Mouse (Mus musculus) limb, embryonic 13.5 days (tissue): ENCODE measurements around the gene Birc7. TPM values are rescaled to one million over a fixed set of nuclear protein-coding genes. Genes with fewer than 3 reads are reported as not detected.

Experiments
- ATAC-seq: fragments of 200-750 bp; cut with Nextera tagmentation; 2 replicates; pipeline ENCODE4 v1.8.0; 2017; ENCODE audit warnings: low read depth, moderate number of reproducible peaks, moderate TSS enrichment; ENCODE audit not compliant: low FRiP score
- H3K27ac ChIP-seq: fragments of 300-500 bp; sonication (generic); 2 replicates; pipeline ENCODE4 v1.5.1; 2015; ENCODE audit warnings: inconsistent platforms, mild to moderate bottlenecking, moderate library complexity
- H3K27me3 ChIP-seq: fragments of 300-500 bp; sonication (generic); 2 replicates; pipeline ENCODE4 v1.6.1; 2015; ENCODE audit warnings: mild to moderate bottlenecking, inconsistent platforms
- H3K36me3 ChIP-seq: fragments of 300-500 bp; sonication (generic); 2 replicates; pipeline ENCODE4 v1.6.1; 2015; ENCODE audit warnings: inconsistent platforms, mild to moderate bottlenecking, moderate library complexity
- H3K4me1 ChIP-seq: fragments of 300-500 bp; sonication (generic); 2 replicates; pipeline ENCODE4 v1.6.1; 2015; ENCODE audit warnings: inconsistent platforms
- H3K4me2 ChIP-seq: fragments of 300-500 bp; sonication (generic); replicated peaks from 2 replicates; pipeline ENCODE4 v1.6.1; 2015; ENCODE audit warnings: inconsistent platforms, mild to moderate bottlenecking, moderate library complexity
- H3K4me3 ChIP-seq: fragments of 300-500 bp; sonication (generic); 2 replicates; pipeline ENCODE4 v1.5.1; 2015; ENCODE audit warnings: moderate library complexity, mild to moderate bottlenecking, inconsistent platforms
- H3K9ac ChIP-seq: fragments of 300-500 bp; sonication (generic); 2 replicates; pipeline ENCODE4 v1.6.1; 2015; ENCODE audit warnings: mild to moderate bottlenecking, inconsistent platforms
- H3K9me3 ChIP-seq: fragments of 300-500 bp; sonication (generic); 2 replicates; pipeline ENCODE4 v1.6.1; 2016; ENCODE audit warnings: inconsistent platforms
- WGBS: fragments of 180-500 bp; shearing (Covaris S2); methylation state at CpG from one replicate; pipeline ENCODE4 v1.1.7; 2015; 5-methylcytosine and 5-hydroxymethylcytosine counted together
- microRNA-seq: library from miRNA; unstranded; fragments of <30 nt; microRNA quantifications from one replicate; pipeline ENCODE4, GENCODE M21; 2016
- polyA plus RNA-seq: library from polyadenylated mRNA; unstranded; fragments of >200 nt; fragmentation: Nextera tagmentation; extraction: Ambion mirVana; gene quantifications from 2 replicates; pipeline ENCODE4 v1.2.1, GENCODE M21; 2015

The Birc7 gene
- polyA plus RNA-seq, 1 experiment from 2014 or later: not detected

GRCm38 (mm10) chr2:180959605-180960004, 30.8 kb downstream of the Birc7 start:
- no peak overlapping the region for H3K9ac ChIP-seq
- no peak overlapping the region for H3K4me3 ChIP-seq
- peaks cover 7% of the 10 kb centered on the region; the same call in 1 of the 2 replicates for H3K4me1 ChIP-seq
- no peak overlapping the region for H3K27ac ChIP-seq
- H3K9me3 ChIP-seq: no peaks in the 10 kb centered on the region
- no peak for ATAC-seq
- H3K27me3 ChIP-seq: peaks cover 21% of the 10 kb centered on the region
- no peak overlapping the region for H3K4me2 ChIP-seq
- no peaks in the 10 kb centered on the region for H3K36me3 ChIP-seq
- 68% methylated on average over 7 of the region's 7 CpGs for WGBS

GRCm38 (mm10) chr2:180960187-180960586, 31.4 kb downstream of the Birc7 start:
- H3K9me3 ChIP-seq: no peaks in the 10 kb centered on the region
- H3K4me2 ChIP-seq: no peak overlapping the region
- 62% methylated on average over 3 of the region's 3 CpGs for WGBS
- H3K27ac ChIP-seq: no peak overlapping the region
- ATAC-seq: no peak
- peaks cover 16% of the 10 kb centered on the region for H3K27me3 ChIP-seq
- H3K4me3 ChIP-seq: no peak overlapping the region
- no peaks in the 10 kb centered on the region for H3K36me3 ChIP-seq
- no peak overlapping the region for H3K9ac ChIP-seq
- H3K4me1 ChIP-seq: peaks cover 2% of the 10 kb centered on the region; the same call in 1 of the 2 replicates

- Histone ChIP-seq H3K4me3 (no peak overlapping the region), H3K36me3 (no peaks in the 10 kb centered on the region), H3K27me3 (no peaks in the 10 kb centered on the region), H3K9me3 (no peaks in the 10 kb centered on the region), H3K4me2 (no peak overlapping the region), H3K27ac (no peak overlapping the region), H3K4me1 (peaks cover 8% of the 10 kb centered on the region), H3K9ac (no peak overlapping the region)
- 61% methylated on average over 2 of the region's 2 CpGs for WGBS
- no peak for ATAC-seq
These were observed 33.9 kb downstream of the Birc7 start for GRCm38 (mm10) chr2:180962616-180963308.

- H3K27ac ChIP-seq: no peak overlapping the region
- no peaks in the 10 kb centered on the region for H3K27me3 ChIP-seq
- no peak overlapping the region for H3K4me3 ChIP-seq
- H3K4me1 ChIP-seq: peaks cover 20% of the 10 kb centered on the region
- no peak overlapping the region for H3K4me2 ChIP-seq
- 6% methylated on average over 5 of the region's 5 CpGs for WGBS
- ATAC-seq: no peak
- H3K9ac ChIP-seq: no peak overlapping the region
- peaks cover 7% of the 10 kb centered on the region for H3K36me3 ChIP-seq
- H3K9me3 ChIP-seq: no peaks in the 10 kb centered on the region
These were observed 35.1 kb downstream of the Birc7 start for GRCm38 (mm10) chr2:180963956-180964355.

- peak overlapping the region; percentile 95 for H3K9ac ChIP-seq
- WGBS: 9% methylated on average over 14 of the region's 14 CpGs
- H3K27ac ChIP-seq: peak overlapping the region; percentile 83
- H3K27me3 ChIP-seq: no peaks in the 10 kb centered on the region
- peaks cover 31% of the 10 kb centered on the region for H3K36me3 ChIP-seq
- H3K4me3 ChIP-seq: peak overlapping the region; percentile 98
- ATAC-seq: no peak
- H3K4me1 ChIP-seq: peaks cover 23% of the 10 kb centered on the region
- no peaks in the 10 kb centered on the region for H3K9me3 ChIP-seq
- H3K4me2 ChIP-seq: peak overlapping the region; percentile 84
These were observed 37.5 kb downstream of the Birc7 start for GRCm38 (mm10) chr2:180966092-180966882.

GRCm38 (mm10) chr2:180967010-180967763, 38.4 kb downstream of the Birc7 start, which contains the start of gene Arfgap1:
Gene Arfgap1 (plus strand): TSS chr2:180967225.
- Histone ChIP-seq H3K4me1 (peaks cover 23% of the 10 kb centered on the region), H3K4me2 (peak within 1 kb of the TSS; percentile 84), H3K4me3 (peak within 1 kb of the TSS; percentile 98), H3K36me3 (peaks cover 40% of the 10 kb centered on the region), H3K27ac (peak within 1 kb of the TSS; percentile 83), H3K27me3 (no peaks in the 10 kb centered on the region), H3K9me3 (no peaks in the 10 kb centered on the region), H3K9ac (peak within 1 kb of the TSS; percentile 95)
- ATAC-seq: peak; percentile 89
- WGBS: under 1% methylated on average over 57 of the region's 57 CpGs

GRCm38 (mm10) chr2:180981133-180981532, 52.3 kb downstream of the Birc7 start:
- H3K27me3 ChIP-seq: no peaks in the 10 kb centered on the region
- H3K4me1 ChIP-seq: no peaks in the 10 kb centered on the region
- WGBS: 85% methylated on average over 6 of the region's 6 CpGs
- no peak overlapping the region for H3K9ac ChIP-seq
- no peak overlapping the region for H3K4me2 ChIP-seq
- no peak for ATAC-seq
- no peak overlapping the region for H3K27ac ChIP-seq
- H3K9me3 ChIP-seq: no peaks in the 10 kb centered on the region
- H3K4me3 ChIP-seq: no peak overlapping the region
- peaks cover 83% of the 10 kb centered on the region for H3K36me3 ChIP-seq

Small RNA genes within 50 kb of the gene (microRNA-seq; reads per million reads assigned to microRNA genes)
- not detected for gene Mir124a-3

Other genes starting within 250 kb of the Birc7 start
- 30.4 and 31.5 TPM in 2 replicates for gene Dido1, start 219.0 kb upstream of the Birc7 start, polyA plus RNA-seq
- 63.0 and 63.8 TPM in 2 replicates for gene Gid8, start 218.9 kb upstream of the Birc7 start, polyA plus RNA-seq
- 0.62 and 0.98 TPM in 2 replicates for gene Slc17a9, start 203.8 kb upstream of the Birc7 start, polyA plus RNA-seq
- 0.05 TPM in 1 of 2 replicates, not detected in the other for gene Bhlhe23, start 152.1 kb upstream of the Birc7 start, polyA plus RNA-seq
- 60.6 and 66.8 TPM in 2 replicates for gene Ythdf1, start 8.1 kb upstream of the Birc7 start, polyA plus RNA-seq
- 7.7 and 10.6 TPM in 2 replicates for gene Nkain4, start 25.7 kb downstream of the Birc7 start, polyA plus RNA-seq
- gene Arfgap1, start 38.2 kb downstream of the Birc7 start, polyA plus RNA-seq: 143 and 156 TPM in 2 replicates
- 1.4 and 1.6 TPM in 2 replicates for gene Col20a1, start 57.5 kb downstream of the Birc7 start, polyA plus RNA-seq
- gene Chrna4, start 114.5 kb downstream of the Birc7 start, polyA plus RNA-seq: 1.7 and 2.4 TPM in 2 replicates
- 0.29 and 0.34 TPM in 2 replicates for gene Kcnq2, start 206.3 kb downstream of the Birc7 start, polyA plus RNA-seq
- gene Eef1a2, start 228.0 kb downstream of the Birc7 start, polyA plus RNA-seq: not detected in 2 replicates